Mouse (Mus musculus): ENCODE measurements around the gene Lax1. TPM values are rescaled to one million over a fixed set of nuclear protein-coding genes. Genes with fewer than 3 reads are reported as not detected.
"Not testable (repeated sequence)": the region's sequence is repeated elsewhere in the genome, so short reads cannot be mapped to it uniquely, and the experiment has no call there.

Gene Lax1
- polyA plus RNA-seq, 1 experiment from 2014 or later, result 0.81 TPM

DNA sequence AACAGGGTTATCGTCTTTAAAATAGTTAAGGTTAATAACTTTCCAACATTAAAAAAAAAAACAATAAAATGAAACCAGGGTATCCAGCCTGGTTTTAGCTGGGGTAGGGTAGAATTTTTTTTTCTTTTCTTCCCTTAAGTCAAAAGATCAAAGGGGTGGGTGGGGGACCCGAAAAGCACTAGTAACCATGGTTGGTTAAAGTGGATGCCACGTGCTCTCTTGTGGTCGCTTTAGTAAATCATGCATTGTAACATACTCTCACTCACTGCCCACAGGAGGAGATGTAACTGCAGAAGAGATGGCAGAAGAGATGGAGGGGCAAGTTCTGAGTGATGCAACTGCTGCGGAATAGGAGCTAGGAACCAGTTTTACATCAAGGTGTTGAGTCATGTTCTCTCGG, 21.5 kb upstream of the Lax1 start:
- Histone ChIP-seq H3K27ac (no peak overlapping the region), H3K36me3 (peaks cover 5% of the 10 kb centered on the region; the same call in 1 of the 2 replicates), H3K27me3 (no peaks in the 10 kb centered on the region), H3K4me2 (no peak overlapping the region), H3K4me1 (peaks cover 40% of the 10 kb centered on the region), H3K9ac (no peak overlapping the region), H3K4me3 (replicated peaks) (no peak overlapping the region), H3K9me3 (replicated peaks) (no peaks in the 10 kb centered on the region)
- WGBS, result 50% methylated on average over 6 of the region's 6 CpGs
- no peak for ATAC-seq (replicated peaks; ENCODE audit: low FRiP score)

DNA sequence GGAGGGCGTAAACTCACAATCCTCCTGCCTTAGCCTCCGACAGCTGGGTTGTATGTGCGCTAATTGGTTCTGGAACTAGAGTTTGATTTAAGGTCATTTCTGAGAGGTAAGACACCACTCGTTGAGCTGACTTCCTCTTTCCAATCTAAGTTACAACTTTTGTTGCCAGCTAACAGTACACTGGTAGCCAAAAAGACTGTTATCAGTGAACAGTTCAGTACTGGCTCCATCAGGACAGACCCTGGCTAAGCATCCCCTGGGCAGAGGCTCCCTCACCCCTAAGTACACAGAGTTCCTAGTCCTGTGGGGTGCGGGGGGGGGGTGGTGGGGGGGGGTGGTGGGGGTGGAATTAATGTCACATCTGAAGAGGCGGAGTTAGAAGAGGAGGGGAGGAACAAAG, 21.0 kb upstream of the Lax1 start:
- H3K27ac ChIP-seq, result no peak overlapping the region
- 52% methylated on average over 6 of the region's 6 CpGs for WGBS
- H3K9me3 ChIP-seq (replicated peaks), result no peaks in the 10 kb centered on the region
- no peak for ATAC-seq (replicated peaks; ENCODE audit: low FRiP score)
- peaks cover 40% of the 10 kb centered on the region for H3K4me1 ChIP-seq
- no peak overlapping the region for H3K9ac ChIP-seq
- H3K4me3 ChIP-seq (replicated peaks), result no peak overlapping the region
- H3K27me3 ChIP-seq, result no peaks in the 10 kb centered on the region
- no peak overlapping the region for H3K4me2 ChIP-seq
- peaks cover 5% of the 10 kb centered on the region; the same call in 1 of the 2 replicates for H3K36me3 ChIP-seq

DNA sequence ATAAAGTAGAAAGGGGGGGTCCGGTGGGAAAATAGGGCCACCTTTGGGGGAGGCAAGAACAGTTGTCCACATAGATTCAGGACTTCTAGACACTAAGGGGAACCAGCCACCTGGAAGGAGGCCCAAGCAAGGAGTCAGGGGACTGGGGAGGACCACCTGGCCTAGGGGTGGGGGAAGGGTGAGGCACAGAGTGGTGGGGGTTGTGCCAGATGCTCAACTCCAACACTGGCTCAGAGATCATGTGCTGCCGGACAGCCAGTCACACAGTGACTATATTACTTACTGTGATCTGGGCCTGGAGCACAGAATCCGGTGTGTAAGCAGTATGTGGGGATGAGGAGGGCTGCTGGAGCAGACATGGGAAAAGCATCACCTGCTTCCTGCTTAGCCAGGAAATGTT, 19.4 kb upstream of the Lax1 start:
- 61% methylated on average over 3 of the region's 3 CpGs for WGBS
- no peak for ATAC-seq (replicated peaks; ENCODE audit: low FRiP score)

DNA sequence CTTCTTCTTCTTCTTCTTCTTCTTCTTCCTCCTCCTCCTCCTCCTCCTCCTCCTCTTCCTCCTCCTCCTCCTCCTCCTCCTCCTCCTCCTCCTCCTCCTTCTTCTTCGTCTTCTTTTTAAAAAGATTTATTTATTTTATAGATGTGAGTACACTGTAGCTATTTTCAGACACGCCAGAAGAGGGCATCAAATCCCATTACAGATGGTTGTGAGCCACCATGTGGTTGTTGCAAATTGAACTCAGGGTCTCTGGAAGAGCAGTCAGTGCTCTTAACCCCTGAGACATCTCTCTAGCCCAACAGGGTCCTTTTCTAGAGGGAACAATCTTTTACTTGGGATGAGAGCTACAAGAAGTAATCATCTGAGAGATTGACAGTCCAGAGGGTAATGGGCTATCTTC, 11.9 kb upstream of the Lax1 start:
- H3K27ac ChIP-seq; H3K27me3 ChIP-seq; ATAC-seq (replicated peaks; ENCODE audit: low FRiP score); H3K4me1 ChIP-seq; H3K9ac ChIP-seq; H3K36me3 ChIP-seq; H3K9me3 ChIP-seq (replicated peaks); H3K4me2 ChIP-seq; H3K4me3 ChIP-seq (replicated peaks): not testable (repeated sequence)
- 20% methylated on average over 1 of the region's 2 CpGs for WGBS

More for the DNA sequence above, 19.4 kb upstream of the Lax1 start:
- no peaks in the 10 kb centered on the region for H3K9me3 ChIP-seq (replicated peaks)
- no peak overlapping the region for H3K9ac ChIP-seq
- no peak overlapping the region for H3K27ac ChIP-seq
- H3K4me1 ChIP-seq, result peaks cover 37% of the 10 kb centered on the region
- H3K4me3 ChIP-seq (replicated peaks), result no peak overlapping the region
- H3K4me2 ChIP-seq, result no peak overlapping the region
- H3K27me3 ChIP-seq, result no peaks in the 10 kb centered on the region
- H3K36me3 ChIP-seq, result no peaks in the 10 kb centered on the region

DNA sequence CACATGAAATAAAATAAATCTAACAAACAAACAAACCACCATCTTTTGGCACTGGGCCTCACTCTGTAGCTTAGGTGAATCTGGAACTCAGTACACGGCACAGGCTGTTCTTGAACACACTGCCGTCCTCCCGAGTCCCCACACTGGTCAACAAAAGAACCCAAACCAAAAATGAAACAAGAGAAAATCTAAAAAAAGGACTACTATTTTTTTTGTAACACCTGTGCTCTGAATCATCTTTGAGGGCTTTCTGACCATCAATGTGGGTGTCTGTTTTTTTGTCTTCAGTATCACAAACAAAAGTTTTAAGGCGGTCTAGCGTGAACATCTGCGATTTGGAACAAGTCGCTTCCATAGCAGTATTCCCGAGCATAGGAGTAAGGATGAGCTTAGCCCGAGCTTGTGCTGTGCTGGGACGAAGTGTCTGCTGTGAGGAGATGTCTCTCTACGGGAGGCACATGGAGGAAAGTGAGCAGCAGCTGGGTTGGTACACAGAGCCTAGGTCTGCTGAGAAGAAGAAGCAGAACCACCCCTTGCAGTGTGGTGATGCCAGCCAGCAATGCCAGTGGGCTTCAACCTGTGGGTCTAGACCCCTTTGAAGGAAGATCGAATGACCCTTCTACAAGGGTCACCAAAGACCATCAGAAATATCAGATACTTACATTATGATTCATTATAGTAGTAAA, 8.2 kb upstream of the Lax1 start:
- no peaks in the 10 kb centered on the region for H3K27me3 ChIP-seq
- ATAC-seq (replicated peaks; ENCODE audit: low FRiP score), result no peak
- no peak overlapping the region for H3K4me3 ChIP-seq (replicated peaks)
- no peaks in the 10 kb centered on the region for H3K36me3 ChIP-seq
- H3K4me2 ChIP-seq, result no peak overlapping the region
- H3K27ac ChIP-seq, result no peak overlapping the region
- H3K4me1 ChIP-seq, result peaks cover 33% of the 10 kb centered on the region
- 94% methylated on average over 12 of the region's 12 CpGs for WGBS
- H3K9me3 ChIP-seq (replicated peaks), result no peaks in the 10 kb centered on the region
- H3K9ac ChIP-seq, result no peak overlapping the region

DNA sequence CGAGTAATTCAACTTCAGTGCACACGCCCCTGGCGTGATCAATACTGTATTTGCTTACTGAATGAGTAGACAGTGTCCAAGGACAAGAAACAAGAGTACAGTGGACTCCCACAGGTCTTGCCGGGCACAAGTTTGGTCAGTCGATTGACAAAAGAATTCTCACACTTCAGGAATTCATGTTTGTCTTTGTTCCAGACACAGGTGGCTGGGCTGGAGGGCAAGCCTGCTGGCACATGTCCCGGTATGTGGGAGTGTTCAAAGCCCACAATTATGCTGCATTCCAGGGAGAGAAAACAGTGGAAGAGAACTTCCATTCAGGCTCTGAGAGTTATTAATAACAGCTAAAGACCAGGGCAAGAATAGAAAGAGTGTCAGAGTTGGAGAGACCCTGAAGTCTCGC, 6.0 kb upstream of the Lax1 start:
- H3K4me1 ChIP-seq, result peaks cover 40% of the 10 kb centered on the region
- WGBS, result 18% methylated on average over 7 of the region's 7 CpGs
- H3K9me3 ChIP-seq (replicated peaks), result no peaks in the 10 kb centered on the region
- 0 out of 2 replicates have a peak overlapping the region, but pooled peaks have one; percentile 19 for H3K4me2 ChIP-seq
- no peak overlapping the region for H3K9ac ChIP-seq
- H3K36me3 ChIP-seq, result no peaks in the 10 kb centered on the region
- ATAC-seq (replicated peaks; ENCODE audit: low FRiP score), result peak; percentile 68; the same call in 1 of the 2 replicates
- no peaks in the 10 kb centered on the region for H3K27me3 ChIP-seq
- no peak overlapping the region for H3K4me3 ChIP-seq (replicated peaks)
- peak overlapping the region; percentile 87 for H3K27ac ChIP-seq

DNA sequence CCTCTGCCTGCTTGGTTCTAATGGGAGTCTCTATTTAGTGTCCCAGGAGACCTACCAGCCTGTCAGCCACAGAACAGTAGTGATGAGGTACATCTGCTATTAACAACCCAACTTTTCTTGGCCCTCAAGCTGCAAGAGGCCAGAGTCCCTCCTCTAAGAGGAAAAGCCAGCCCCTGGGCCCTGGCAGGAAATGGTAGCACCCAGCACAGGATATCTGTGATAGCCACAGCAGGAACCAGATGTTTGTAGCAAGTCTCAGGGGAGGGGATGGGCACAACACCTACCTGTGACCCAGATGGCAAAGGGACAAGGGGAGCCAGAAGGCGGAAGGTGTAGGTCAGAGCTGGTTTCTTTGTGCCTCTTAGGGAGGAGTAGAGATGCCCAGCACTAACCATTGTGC, 5.0 kb upstream of the Lax1 start:
- ATAC-seq (replicated peaks; ENCODE audit: low FRiP score), result 0 out of 2 replicates have a peak, but pooled peaks have one; percentile 12
- Histone ChIP-seq H3K4me3 (replicated peaks) (no peak overlapping the region), H3K4me2 (no peak overlapping the region), H3K36me3 (no peaks in the 10 kb centered on the region), H3K27ac (peak overlapping the region; percentile 73), H3K9ac (no peak overlapping the region), H3K4me1 (peaks cover 44% of the 10 kb centered on the region), H3K9me3 (replicated peaks) (no peaks in the 10 kb centered on the region), H3K27me3 (no peaks in the 10 kb centered on the region)
- 100% methylated on average over 1 of the region's 1 CpGs for WGBS

DNA sequence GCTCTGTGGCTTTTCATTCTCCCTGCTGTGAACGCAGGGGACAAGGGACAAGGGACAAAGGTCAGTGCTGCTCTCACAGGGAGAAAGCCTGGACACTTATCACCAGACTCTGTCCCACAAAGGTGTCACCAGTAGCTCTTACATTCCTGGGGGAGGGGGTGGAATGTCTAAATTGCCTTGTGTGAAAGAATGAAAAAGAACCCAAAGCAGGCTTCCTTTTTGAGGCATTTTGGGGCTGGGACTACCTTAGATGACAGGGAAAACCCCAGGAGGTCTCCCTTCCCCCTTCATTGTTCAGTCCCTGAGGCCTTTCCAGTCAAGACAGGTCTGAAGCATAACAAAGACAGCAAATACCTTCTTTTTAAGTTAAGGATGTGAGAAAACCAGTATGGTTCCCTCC, 4.4 kb upstream of the Lax1 start:
- no peak overlapping the region for H3K4me3 ChIP-seq (replicated peaks)
- WGBS, result 16% methylated on average over 1 of the region's 1 CpGs
- no peaks in the 10 kb centered on the region for H3K36me3 ChIP-seq
- ATAC-seq (replicated peaks; ENCODE audit: low FRiP score), result no peak
- no peak overlapping the region for H3K9ac ChIP-seq
- no peaks in the 10 kb centered on the region for H3K27me3 ChIP-seq
- H3K9me3 ChIP-seq (replicated peaks), result no peaks in the 10 kb centered on the region
- H3K4me2 ChIP-seq, result no peak overlapping the region
- H3K4me1 ChIP-seq, result peaks cover 49% of the 10 kb centered on the region
- H3K27ac ChIP-seq, result peak overlapping the region; percentile 73

DNA sequence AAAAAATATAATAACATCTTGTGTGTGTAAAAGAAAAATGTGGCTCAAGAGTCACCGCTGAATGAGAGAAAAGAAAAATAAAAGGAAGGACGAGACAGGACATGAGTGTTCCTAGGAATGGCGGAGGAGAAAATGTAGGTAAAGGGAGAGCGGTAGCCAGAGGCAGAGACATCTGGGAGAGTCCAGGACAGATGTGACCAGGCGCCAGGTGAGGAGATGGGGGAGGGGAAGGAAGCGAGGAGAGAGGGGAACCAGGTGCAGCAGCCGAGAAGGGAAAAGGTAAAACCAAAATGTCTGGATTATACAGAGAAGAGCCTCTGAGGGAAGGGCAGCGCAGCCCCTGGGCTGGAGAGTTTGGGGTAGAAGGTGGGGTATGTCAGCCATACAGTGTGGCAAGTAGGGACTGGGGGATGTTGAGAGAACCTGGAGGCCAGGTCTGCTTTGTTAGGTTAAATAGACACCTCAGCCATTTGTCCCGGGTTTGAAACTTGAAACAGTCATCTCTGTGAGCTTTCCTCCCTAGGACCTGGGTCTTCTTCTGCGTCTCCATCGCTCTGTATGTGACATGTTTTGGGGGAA, 3.7 kb upstream of the Lax1 start:
- no peaks in the 10 kb centered on the region for H3K27me3 ChIP-seq
- H3K36me3 ChIP-seq, result no peaks in the 10 kb centered on the region
- ATAC-seq (replicated peaks; ENCODE audit: low FRiP score), result no peak
- no peak overlapping the region for H3K4me2 ChIP-seq
- no peaks in the 10 kb centered on the region for H3K9me3 ChIP-seq (replicated peaks)
- no peak overlapping the region for H3K4me3 ChIP-seq (replicated peaks)
- peaks cover 50% of the 10 kb centered on the region for H3K4me1 ChIP-seq
- H3K9ac ChIP-seq, result no peak overlapping the region
- peak overlapping the region; percentile 73 for H3K27ac ChIP-seq
- WGBS, result 71% methylated on average over 11 of the region's 11 CpGs

DNA sequence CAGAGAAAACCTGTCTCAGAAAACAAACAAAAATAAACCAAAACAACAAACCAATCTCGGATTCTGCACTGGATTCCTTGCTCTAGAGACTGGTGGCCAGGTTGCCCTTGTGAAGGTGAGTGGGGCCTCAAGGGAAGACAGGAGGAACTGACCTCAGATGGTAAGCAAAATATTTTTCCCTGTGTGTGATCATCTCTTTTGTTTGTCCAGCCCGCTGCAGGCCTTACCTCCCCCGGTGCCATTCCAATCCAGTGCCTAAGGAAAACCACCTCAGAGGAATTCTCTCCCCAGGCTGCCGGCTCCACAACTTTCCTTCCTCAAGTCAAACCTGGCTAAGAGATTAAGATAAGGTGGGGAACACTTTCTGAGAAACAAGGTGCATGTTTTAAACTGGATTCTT, 2.3 kb upstream of the Lax1 start:
- Histone ChIP-seq H3K9ac (no peak overlapping the region), H3K4me3 (replicated peaks) (no peak overlapping the region), H3K9me3 (replicated peaks) (no peaks in the 10 kb centered on the region), H3K36me3 (no peaks in the 10 kb centered on the region), H3K4me1 (peaks cover 53% of the 10 kb centered on the region), H3K27ac (peak overlapping the region; percentile 10; the same call in 1 of the 2 replicates), H3K27me3 (no peaks in the 10 kb centered on the region), H3K4me2 (no peak overlapping the region)
- ATAC-seq (replicated peaks; ENCODE audit: low FRiP score), result no peak
- 23% methylated on average over 4 of the region's 4 CpGs for WGBS

DNA sequence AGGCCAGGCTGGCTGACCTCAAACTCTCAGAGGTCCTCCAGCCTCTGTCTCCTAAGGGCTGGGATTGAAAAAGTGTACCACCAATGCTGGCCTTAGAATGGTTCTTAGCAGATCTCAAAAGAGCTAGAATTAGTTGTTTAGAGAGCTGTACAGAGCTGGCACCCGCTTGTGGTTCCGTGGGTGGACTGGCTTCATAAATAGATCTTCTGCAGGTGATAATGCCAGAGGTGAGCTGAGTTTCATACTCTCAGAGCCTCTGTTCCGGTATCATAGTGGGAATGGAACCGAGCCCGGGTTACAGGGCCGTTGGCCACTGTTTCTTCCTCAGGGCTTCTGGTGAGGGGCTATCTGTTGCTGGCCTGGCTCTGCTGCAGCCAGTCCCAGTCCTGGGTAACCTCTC, 1.1 kb upstream of the Lax1 start:
- 89% methylated on average over 6 of the region's 6 CpGs for WGBS
- H3K27me3 ChIP-seq, result no peaks in the 10 kb centered on the region
- H3K9ac ChIP-seq, result no peak overlapping the region
- ATAC-seq (replicated peaks; ENCODE audit: low FRiP score), result no peak
- H3K4me1 ChIP-seq, result peaks cover 45% of the 10 kb centered on the region
- H3K36me3 ChIP-seq, result no peaks in the 10 kb centered on the region
- H3K4me2 ChIP-seq, result no peak overlapping the region
- H3K9me3 ChIP-seq (replicated peaks), result no peaks in the 10 kb centered on the region
- no peak overlapping the region for H3K4me3 ChIP-seq (replicated peaks)
- H3K27ac ChIP-seq, result no peak overlapping the region

DNA sequence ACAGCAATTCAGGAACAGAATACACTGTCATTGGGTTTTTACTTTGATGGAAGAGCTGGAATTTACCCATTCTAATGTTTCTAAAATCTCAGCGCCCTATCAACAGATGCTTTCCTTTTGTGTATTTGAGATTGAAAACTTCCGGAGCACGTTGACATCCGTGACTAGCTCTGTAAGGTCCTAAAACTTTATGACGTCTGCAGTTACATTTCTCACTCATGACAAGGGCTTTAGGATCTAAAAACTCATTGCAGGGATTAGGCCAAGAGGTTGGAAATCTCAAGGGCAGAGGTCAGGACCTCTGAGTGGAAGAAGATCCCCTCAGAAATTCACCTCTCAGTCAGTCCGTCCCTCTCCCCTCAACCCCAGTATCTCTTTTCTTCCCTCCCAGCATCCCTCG, 1.6 kb downstream of the Lax1 start:
- no peak overlapping the region for H3K4me2 ChIP-seq
- no peak overlapping the region for H3K4me3 ChIP-seq (replicated peaks)
- no peak overlapping the region for H3K9ac ChIP-seq
- 40% methylated on average over 7 of the region's 7 CpGs for WGBS
- H3K4me1 ChIP-seq, result peaks cover 21% of the 10 kb centered on the region
- H3K27ac ChIP-seq, result no peak overlapping the region
- ATAC-seq (replicated peaks; ENCODE audit: low FRiP score), result no peak
- H3K27me3 ChIP-seq, result no peaks in the 10 kb centered on the region
- H3K9me3 ChIP-seq (replicated peaks), result no peaks in the 10 kb centered on the region
- no peaks in the 10 kb centered on the region for H3K36me3 ChIP-seq

All from kidney, embryonic 15.5 days (tissue).